Mouse (Mus musculus): ENCODE measurements around the gene Tmem43. TPM values are rescaled to one million over a fixed set of nuclear protein-coding genes. Genes with fewer than 3 reads are reported as not detected.
A peak's percentile ranks its signal among the peaks of the same experiment; 100 is the strongest.

Tmem43 gene
- polyA plus RNA-seq (2014; fragmentation: Nextera tagmentation; extraction: Ambion mirVana) = 52.7 and 54.3 TPM in 2 replicates

DNA sequence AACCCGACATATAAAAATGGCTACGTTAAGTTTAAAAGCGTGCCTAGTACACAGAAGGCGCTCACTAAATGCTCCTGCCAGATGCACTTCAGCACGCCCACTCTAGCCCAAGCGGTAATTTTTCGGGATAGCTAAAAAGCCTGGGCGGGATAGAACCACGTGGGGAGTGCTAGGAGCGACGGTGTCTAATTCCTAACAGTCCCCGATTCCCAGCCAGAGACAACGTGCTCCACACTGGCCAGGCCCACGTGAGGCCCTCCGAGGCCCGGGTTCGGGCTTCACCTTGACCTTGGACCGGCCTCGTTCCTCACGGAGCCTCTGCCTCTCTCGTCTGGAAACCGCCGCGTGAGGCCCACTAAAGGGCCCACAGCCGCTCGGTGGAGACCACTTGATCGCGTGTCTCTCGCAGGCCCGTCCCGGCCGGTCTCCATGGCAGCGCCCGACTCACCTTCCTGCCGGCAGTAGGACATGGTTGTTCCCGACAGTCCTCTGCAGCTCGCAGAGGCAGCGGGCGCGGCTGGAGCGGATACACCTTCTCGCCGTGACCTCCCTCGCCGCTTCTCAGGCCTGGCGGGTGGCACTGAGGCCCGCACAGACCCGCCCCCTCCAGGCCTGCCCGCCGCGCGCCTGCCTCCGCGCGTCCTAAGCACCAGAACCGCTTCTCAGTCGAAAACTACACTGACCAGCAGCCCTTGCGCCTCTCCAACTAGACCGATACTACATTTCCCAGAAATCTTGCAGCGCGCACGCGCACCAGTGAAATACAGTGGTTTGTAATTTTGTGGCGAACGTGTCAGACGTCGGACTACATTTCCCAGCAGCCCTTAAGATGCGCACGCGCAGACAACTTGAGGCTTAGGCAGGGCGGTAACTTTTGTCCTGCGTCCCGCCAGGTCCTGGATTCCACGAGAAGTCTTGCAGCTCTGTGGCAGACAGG lies at the start of gene Tmem43, which contains the start of gene Chchd4:
Gene Tmem43, plus strand, starts transcription at position 836 of the 937 bp plus-strand sequence.
Gene Chchd4, minus strand, starts transcription at position 679 of the 937 bp plus-strand sequence.
- H3K4me1 ChIP-seq (ENCODE audit: control insufficient read depth, insufficient read depth, low read length) = peaks cover 19% of the 10 kb centered on the region
- H3K9ac ChIP-seq (replicated peaks; ENCODE audit: low read depth, low read length) = peak within 1 kb of the TSS; percentile 69
- peak within 1 kb of the TSS; percentile 80 for H3K27ac ChIP-seq (ENCODE audit: low read length)
- H3K9me3 ChIP-seq (ENCODE audit: control insufficient read depth, low read depth, low read length) = no peaks in the 10 kb centered on the region
- H3K27me3 ChIP-seq (ENCODE audit: control insufficient read depth, insufficient read depth, low read length) = no peaks in the 10 kb centered on the region
- ATAC-seq (ENCODE audit: insufficient number of reproducible peaks, insufficient read depth, low FRiP score, low read depth) = peak; percentile 98
- H3K4me2 ChIP-seq (replicated peaks; ENCODE audit: low read depth, low read length) = peak within 1 kb of the TSS; percentile 88
- H3K4me3 ChIP-seq (ENCODE audit: low read depth, low read length) = peak within 1 kb of the TSS; percentile 79
- H3K36me3 ChIP-seq (ENCODE audit: control insufficient read depth, insufficient read depth, low read length) = peaks cover 19% of the 10 kb centered on the region
- WGBS = under 1% methylated on average over 74 of the region's 74 CpGs

- Histone ChIP-seq H3K36me3 (ENCODE audit: control insufficient read depth, insufficient read depth, low read length) (no peaks in the 10 kb centered on the region), H3K4me2 (replicated peaks; ENCODE audit: low read depth, low read length) (no peak overlapping the region), H3K9ac (replicated peaks; ENCODE audit: low read depth, low read length) (no peak overlapping the region), H3K9me3 (ENCODE audit: control insufficient read depth, low read depth, low read length) (no peaks in the 10 kb centered on the region), H3K4me1 (ENCODE audit: control insufficient read depth, insufficient read depth, low read length) (no peaks in the 10 kb centered on the region), H3K27me3 (ENCODE audit: control insufficient read depth, insufficient read depth, low read length) (no peaks in the 10 kb centered on the region), H3K27ac (ENCODE audit: low read length) (no peak overlapping the region), H3K4me3 (ENCODE audit: low read depth, low read length) (no peak overlapping the region)
- WGBS = 38% methylated on average over 4 of the region's 4 CpGs
- ATAC-seq (ENCODE audit: insufficient number of reproducible peaks, insufficient read depth, low FRiP score, low read depth) = no peak
These were observed 49.4 kb upstream of the Tmem43 start for GRCm38 (mm10) chr6:91424151-91424550.

GRCm38 (mm10) chr6:91440474-91441144 lies 32.9 kb upstream of the Tmem43 start:
- 2% methylated on average over 30 of the region's 30 CpGs for WGBS
- Histone ChIP-seq H3K36me3 (ENCODE audit: control insufficient read depth, insufficient read depth, low read length) (no peaks in the 10 kb centered on the region), H3K9ac (replicated peaks; ENCODE audit: low read depth, low read length) (peak overlapping the region; percentile 40), H3K4me3 (ENCODE audit: low read depth, low read length) (peak overlapping the region; percentile 65), H3K4me1 (ENCODE audit: control insufficient read depth, insufficient read depth, low read length) (0 out of 2 replicates have a peak, but pooled peaks cover 4% of the 10 kb centered on the region), H3K27me3 (ENCODE audit: control insufficient read depth, insufficient read depth, low read length) (no peaks in the 10 kb centered on the region), H3K27ac (ENCODE audit: low read length) (peak overlapping the region; percentile 78), H3K9me3 (ENCODE audit: control insufficient read depth, low read depth, low read length) (no peaks in the 10 kb centered on the region), H3K4me2 (replicated peaks; ENCODE audit: low read depth, low read length) (peak overlapping the region; percentile 96)
- ATAC-seq (ENCODE audit: insufficient number of reproducible peaks, insufficient read depth, low FRiP score, low read depth) = peak; percentile 94

- peak overlapping the region; percentile 96 for H3K4me2 ChIP-seq (replicated peaks; ENCODE audit: low read depth, low read length)
- H3K36me3 ChIP-seq (ENCODE audit: control insufficient read depth, insufficient read depth, low read length) = no peaks in the 10 kb centered on the region
- peak overlapping the region; percentile 40 for H3K9ac ChIP-seq (replicated peaks; ENCODE audit: low read depth, low read length)
- peak overlapping the region; percentile 78 for H3K27ac ChIP-seq (ENCODE audit: low read length)
- H3K4me1 ChIP-seq (ENCODE audit: control insufficient read depth, insufficient read depth, low read length) = 0 out of 2 replicates have a peak, but pooled peaks cover 4% of the 10 kb centered on the region
- 1% methylated on average over 19 of the region's 19 CpGs for WGBS
- H3K27me3 ChIP-seq (ENCODE audit: control insufficient read depth, insufficient read depth, low read length) = no peaks in the 10 kb centered on the region
- ATAC-seq (ENCODE audit: insufficient number of reproducible peaks, insufficient read depth, low FRiP score, low read depth) = peak; percentile 25; the same call in 1 of the 2 replicates
- H3K4me3 ChIP-seq (ENCODE audit: low read depth, low read length) = peak overlapping the region; percentile 65
- no peaks in the 10 kb centered on the region for H3K9me3 ChIP-seq (ENCODE audit: control insufficient read depth, low read depth, low read length)
These were observed 32.3 kb upstream of the Tmem43 start for GRCm38 (mm10) chr6:91441145-91441662.

GRCm38 (mm10) chr6:91445316-91445715 lies 28.2 kb upstream of the Tmem43 start:
- Histone ChIP-seq H3K36me3 (ENCODE audit: control insufficient read depth, insufficient read depth, low read length) (no peaks in the 10 kb centered on the region), H3K4me1 (ENCODE audit: control insufficient read depth, insufficient read depth, low read length) (0 out of 2 replicates have a peak, but pooled peaks cover 4% of the 10 kb centered on the region), H3K9ac (replicated peaks; ENCODE audit: low read depth, low read length) (no peak overlapping the region), H3K4me2 (replicated peaks; ENCODE audit: low read depth, low read length) (no peak overlapping the region), H3K27me3 (ENCODE audit: control insufficient read depth, insufficient read depth, low read length) (no peaks in the 10 kb centered on the region), H3K4me3 (ENCODE audit: low read depth, low read length) (no peak overlapping the region), H3K27ac (ENCODE audit: low read length) (no peak overlapping the region), H3K9me3 (ENCODE audit: control insufficient read depth, low read depth, low read length) (no peaks in the 10 kb centered on the region)
- no peak for ATAC-seq (ENCODE audit: insufficient number of reproducible peaks, insufficient read depth, low FRiP score, low read depth)
- WGBS = 75% methylated on average over 3 of the region's 3 CpGs

DNA sequence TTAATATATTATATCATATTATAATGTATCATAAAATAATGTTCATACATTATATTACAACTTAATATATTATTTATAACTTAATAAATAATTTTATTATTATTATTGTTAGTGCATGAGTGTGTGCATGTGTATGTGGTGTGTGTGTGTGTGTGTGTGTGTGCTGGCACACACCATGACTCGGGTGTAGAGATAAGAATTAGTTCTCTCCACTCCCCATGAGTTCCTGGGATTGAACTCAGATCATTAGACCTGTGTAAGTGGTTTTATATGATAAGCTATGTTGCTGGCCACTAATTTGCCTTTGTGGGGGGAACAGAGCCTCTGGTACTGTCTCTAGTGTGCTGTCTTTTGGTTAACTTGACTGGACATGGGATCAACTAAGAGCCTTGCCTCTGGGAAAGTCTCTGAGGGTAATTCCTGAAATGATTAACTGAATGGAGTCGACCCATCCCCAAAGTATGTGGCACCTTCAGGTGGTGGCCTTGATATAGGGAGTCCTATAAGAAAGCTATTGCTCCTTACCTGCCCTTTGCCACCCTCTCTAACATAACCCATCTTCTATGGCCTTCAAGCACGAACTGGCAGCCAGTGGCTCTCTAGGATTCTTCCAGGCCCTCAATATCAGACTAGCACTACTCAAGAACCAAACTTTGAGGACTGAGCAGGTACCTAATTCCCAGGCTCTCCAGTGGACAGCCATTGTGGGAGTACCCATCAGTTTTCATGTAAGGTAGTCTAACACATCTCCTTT lies 23.9 kb upstream of the Tmem43 start:
- 41% methylated on average over 3 of the region's 3 CpGs for WGBS

GRCm38 (mm10) chr6:91452056-91452455 lies 21.4 kb upstream of the Tmem43 start:
- H3K36me3 ChIP-seq (ENCODE audit: control insufficient read depth, insufficient read depth, low read length) = no peaks in the 10 kb centered on the region
- 54% methylated on average over 1 of the region's 1 CpGs for WGBS
- no peak overlapping the region for H3K9ac ChIP-seq (replicated peaks; ENCODE audit: low read depth, low read length)
- H3K4me2 ChIP-seq (replicated peaks; ENCODE audit: low read depth, low read length) = no peak overlapping the region
- H3K27me3 ChIP-seq (ENCODE audit: control insufficient read depth, insufficient read depth, low read length) = no peaks in the 10 kb centered on the region
- ATAC-seq (ENCODE audit: insufficient number of reproducible peaks, insufficient read depth, low FRiP score, low read depth) = no peak
- H3K4me3 ChIP-seq (ENCODE audit: low read depth, low read length) = no peak overlapping the region
- H3K9me3 ChIP-seq (ENCODE audit: control insufficient read depth, low read depth, low read length) = no peaks in the 10 kb centered on the region
- no peaks in the 10 kb centered on the region for H3K4me1 ChIP-seq (ENCODE audit: control insufficient read depth, insufficient read depth, low read length)
- no peak overlapping the region for H3K27ac ChIP-seq (ENCODE audit: low read length)

More for the DNA sequence above, 23.9 kb upstream of the Tmem43 start:
- H3K4me2 ChIP-seq (replicated peaks; ENCODE audit: low read depth, low read length) = no peak overlapping the region
- H3K27ac ChIP-seq (ENCODE audit: low read length) = no peak overlapping the region
- H3K9ac ChIP-seq (replicated peaks; ENCODE audit: low read depth, low read length) = no peak overlapping the region
- no peaks in the 10 kb centered on the region for H3K4me1 ChIP-seq (ENCODE audit: control insufficient read depth, insufficient read depth, low read length)
- no peak for ATAC-seq (ENCODE audit: insufficient number of reproducible peaks, insufficient read depth, low FRiP score, low read depth)
- no peak overlapping the region for H3K4me3 ChIP-seq (ENCODE audit: low read depth, low read length)
- no peaks in the 10 kb centered on the region for H3K27me3 ChIP-seq (ENCODE audit: control insufficient read depth, insufficient read depth, low read length)
- H3K9me3 ChIP-seq (ENCODE audit: control insufficient read depth, low read depth, low read length) = no peaks in the 10 kb centered on the region
- H3K36me3 ChIP-seq (ENCODE audit: control insufficient read depth, insufficient read depth, low read length) = no peaks in the 10 kb centered on the region

GRCm38 (mm10) chr6:91454546-91454945 lies 19.0 kb upstream of the Tmem43 start:
- Histone ChIP-seq H3K27ac (ENCODE audit: low read length) (no peak overlapping the region), H3K9me3 (ENCODE audit: control insufficient read depth, low read depth, low read length) (no peaks in the 10 kb centered on the region), H3K27me3 (ENCODE audit: control insufficient read depth, insufficient read depth, low read length) (no peaks in the 10 kb centered on the region), H3K4me1 (ENCODE audit: control insufficient read depth, insufficient read depth, low read length) (no peaks in the 10 kb centered on the region), H3K4me2 (replicated peaks; ENCODE audit: low read depth, low read length) (no peak overlapping the region), H3K36me3 (ENCODE audit: control insufficient read depth, insufficient read depth, low read length) (no peaks in the 10 kb centered on the region), H3K4me3 (ENCODE audit: low read depth, low read length) (no peak overlapping the region), H3K9ac (replicated peaks; ENCODE audit: low read depth, low read length) (no peak overlapping the region)
- ATAC-seq (ENCODE audit: insufficient number of reproducible peaks, insufficient read depth, low FRiP score, low read depth) = no peak
- 42% methylated on average over 5 of the region's 5 CpGs for WGBS
